Mouse (Mus musculus) embryonic stem cell, embryonic (primary cell): Measurements from ENCODE around the gene Hist1h2bl.
"Not testable (repeated sequence)": the region's sequence is repeated elsewhere in the genome, so short reads cannot be mapped to it uniquely, and the experiment has no call there.

ENCODE experiments used
- CTCF ChIA-PET, 4 experiments: fragments of 300-600 bp in 2 of 4; fragments of 350-600 bp in 2 of 4; sonication (Branson Sonifier 250); formaldehyde crosslinking; loops; one replicate each; lab custom pipeline; 2022; ENCODE audit warnings: inconsistent platforms in 2 of 4; lab: Charles Lee
- POLR2A ChIA-PET, 4 experiments: fragments of 300-600 bp in 2 of 4; fragments of 350-600 bp in 2 of 4; sonication (Branson Sonifier 250); formaldehyde crosslinking; loops; one replicate each; lab custom pipeline; 2022; ENCODE audit warnings: antibody characterized with exemption in 4 of 4, inconsistent platforms in 1 of 4; lab: Charles Lee

The Hist1h2bl gene

GRCm38 (mm10) chr13:21715864-21716539 lies at the start of gene Hist1h2bl, which contains the start of gene Hist1h2ai:
Gene Hist1h2bl, minus strand, starts transcription at chr13:21716143.
Gene Hist1h2ai, plus strand, starts transcription at chr13:21716422.
- ChIA-PET CTCF (interaction anchor here in 2 of 4 experiments (0.8 to 1.3 kb wide), 3 partner anchors 17 to 320 kb away, joined by 3 to 5 read pairs (median 3); partner anchors contain the start of genes Hist1h2ah (in 1 of the 2), Hist1h2bk (in 1 of the 2) and Hist1h4j (in 1 of the 2)), POLR2A (interaction anchor here (0.5 to 8.5 kb wide), 70 partner anchors 8 to 1968 kb away, joined by 3 to 241 read pairs (median 7); partner anchors contain the start of genes Hist1h1b (in 4 of the 4), Hist1h2ak (in 4 of the 4), Hist1h2an (in 4 of the 4) and Hist1h2bn (in 4 of the 4))

- CTCF ChIA-PET: no interaction called here
- POLR2A ChIA-PET: interaction anchor here in 2 of 4 experiments (1.9 to 16.3 kb wide), 5 partner anchors 23 to 280 kb away, joined by 4 to 823 read pairs (median 530); partner anchors contain the start of genes Hist1h1b (in 2 of the 2), Hist1h2an (in 2 of the 2), Hist1h2bp (in 2 of the 2) and Hist1h3i (in 2 of the 2)
Measured at GRCm38 (mm10) chr13:21755707-21756106, 39.8 kb upstream of the Hist1h2bl start.

GRCm38 (mm10) chr13:21754294-21755001 lies 38.5 kb upstream of the Hist1h2bl start:
- POLR2A ChIA-PET: interaction anchor here (0.5 to 16.3 kb wide), 89 partner anchors 7 to 1994 kb away, joined by 3 to 823 read pairs (median 5); partner anchors contain the start of genes Hist1h1b (in 4 of the 4), Hist1h2ai (in 4 of the 4), Hist1h2an (in 4 of the 4) and Hist1h2bl (in 4 of the 4)
- CTCF ChIA-PET: not testable (repeated sequence)

GRCm38 (mm10) chr13:21753524-21754285 lies 37.8 kb upstream of the Hist1h2bl start, which contains the start of the genes Hist1h2ak and Hist1h2bn:
Gene Hist1h2ak, minus strand, starts transcription at chr13:21753827.
Gene Hist1h2bn, plus strand, starts transcription at chr13:21754123.
- POLR2A ChIA-PET: interaction anchor here (0.5 to 16.3 kb wide), 101 partner anchors 8 to 1999 kb away, joined by 3 to 823 read pairs (median 5); partner anchors contain the start of genes Hist1h1b (in 4 of the 4), Hist1h2ai (in 4 of the 4), Hist1h2an (in 4 of the 4) and Hist1h2bl (in 4 of the 4)
- CTCF ChIA-PET: not testable (repeated sequence)

- POLR2A ChIA-PET: interaction anchor here (0.6 to 16.3 kb wide), 68 partner anchors 8 to 1999 kb away, joined by 3 to 823 read pairs (median 9); partner anchors contain the start of genes Hist1h1b (in 4 of the 4), Hist1h2ai (in 4 of the 4), Hist1h2an (in 4 of the 4) and Hist1h2bl (in 4 of the 4)
- CTCF ChIA-PET: no interaction called here
Measured at GRCm38 (mm10) chr13:21753051-21753523, 37.1 kb upstream of the Hist1h2bl start.

GRCm38 (mm10) chr13:21752356-21752755 lies 36.4 kb upstream of the Hist1h2bl start:
- POLR2A ChIA-PET: interaction anchor here (0.5 to 16.3 kb wide), 47 partner anchors 9 to 1869 kb away, joined by 3 to 823 read pairs (median 12); partner anchors contain the start of genes Hist1h1b (in 4 of the 4), Hist1h2ai (in 4 of the 4), Hist1h2an (in 4 of the 4) and Hist1h2bl (in 4 of the 4)
- CTCF ChIA-PET: interaction anchor here in 1 of 4 experiments (1.0 kb wide), 1 partner anchor 18 kb away, joined by 3 read pairs; the partner anchor contains the start of gene Hist1h4j

- POLR2A ChIA-PET: interaction anchor here (0.5 to 16.3 kb wide), 31 partner anchors 10 to 1833 kb away, joined by 3 to 823 read pairs (median 21); partner anchors contain the start of genes Hist1h1b (in 4 of the 4), Hist1h2an (in 4 of the 4), Hist1h2bp (in 4 of the 4) and Hist1h4j (in 4 of the 4)
- CTCF ChIA-PET: interaction anchor here in 1 of 4 experiments (1.0 kb wide), 1 partner anchor 17 kb away, joined by 3 read pairs; the partner anchor contains the start of gene Hist1h4j
Measured at GRCm38 (mm10) chr13:21751827-21752226, 35.9 kb upstream of the Hist1h2bl start.

- CTCF ChIA-PET: no interaction called here
Measured at GRCm38 (mm10) chr13:21751417-21751816, 35.5 kb upstream of the Hist1h2bl start.

GRCm38 (mm10) chr13:21750159-21751017 lies 34.4 kb upstream of the Hist1h2bl start, which contains the start of gene Hist1h4k:
Gene Hist1h4k, minus strand, starts transcription at chr13:21750505.
- ChIA-PET POLR2A (interaction anchor here (0.6 to 16.3 kb wide), 52 partner anchors 9 to 1967 kb away, joined by 3 to 823 read pairs (median 7); partner anchors contain the start of genes Hist1h1b (in 4 of the 4), Hist1h2ai (in 4 of the 4), Hist1h2an (in 4 of the 4) and Hist1h2bm (in 4 of the 4)), CTCF (interaction anchor here in 1 of 4 experiments (1.2 kb wide), 2 partner anchors 15 to 17 kb away, joined by 5 to 6 read pairs; partner anchors contain the start of gene Hist1h4j)

More at GRCm38 (mm10) chr13:21751417-21751816, 35.5 kb upstream of the Hist1h2bl start:
- POLR2A ChIA-PET: interaction anchor here in 3 of 4 experiments (1.2 to 16.3 kb wide), 15 partner anchors 8 to 292 kb away, joined by 3 to 823 read pairs (median 22); partner anchors contain the start of genes Hist1h3i (in 3 of the 3), Hist1h1b (in 2 of the 3), Hist1h2ai (in 2 of the 3) and Hist1h2an (in 2 of the 3)

- CTCF ChIA-PET: interaction anchor here in 1 of 4 experiments (1.2 kb wide), 2 partner anchors 14 to 16 kb away, joined by 5 to 6 read pairs; partner anchors contain the start of gene Hist1h4j
- POLR2A ChIA-PET: interaction anchor here (0.6 to 16.3 kb wide), 56 partner anchors 10 to 1967 kb away, joined by 3 to 823 read pairs (median 7); partner anchors contain the start of genes Hist1h1b (in 4 of the 4), Hist1h2ai (in 4 of the 4), Hist1h2bl (in 4 of the 4) and Hist1h2bm (in 4 of the 4)
Measured at GRCm38 (mm10) chr13:21749387-21750158, 33.6 kb upstream of the Hist1h2bl start.

GRCm38 (mm10) chr13:21745006-21745405 lies 29.1 kb upstream of the Hist1h2bl start:
- CTCF ChIA-PET: no interaction called here
- POLR2A ChIA-PET: interaction anchor here in 3 of 4 experiments (0.9 to 27.0 kb wide), 17 partner anchors 6 to 42 kb away, joined by 3 to 530 read pairs (median 4); partner anchors contain the start of genes Hist1h2ak (in 2 of the 3), Hist1h2an (in 2 of the 3), Hist1h2bm (in 2 of the 3) and Hist1h2bn (in 2 of the 3)

GRCm38 (mm10) chr13:21734906-21735767 lies 19.2 kb upstream of the Hist1h2bl start, which contains the start of gene Hist1h4j:
Gene Hist1h4j, plus strand, starts transcription at chr13:21735064.
- POLR2A ChIA-PET: interaction anchor here (0.5 to 27.0 kb wide), 56 partner anchors 7 to 1821 kb away, joined by 3 to 530 read pairs (median 6); partner anchors contain the start of genes Hist1h2ai (in 4 of the 4), Hist1h2an (in 4 of the 4), Hist1h2bl (in 4 of the 4) and Hist1h2bp (in 4 of the 4)

More at GRCm38 (mm10) chr13:21734906-21735767, 19.2 kb upstream of the Hist1h2bl start, which contains the start of gene Hist1h4j:
- CTCF ChIA-PET: interaction anchor here in 3 of 4 experiments (0.5 to 1.0 kb wide), 4 partner anchors 15 to 49 kb away, joined by 3 to 5 read pairs (median 3); partner anchors contain the start of genes Hist1h2bl (in 1 of the 3) and Hist1h4k (in 1 of the 3)
